Mouse (Mus musculus): ENCODE data around the gene Bean1. TPM values are rescaled to one million over a fixed set of nuclear protein-coding genes. Genes with fewer than 3 reads are reported as not detected.

The Bean1 gene
- polyA plus RNA-seq, 2 experiments, result 0.02 TPM; not detected in 1

DNA sequence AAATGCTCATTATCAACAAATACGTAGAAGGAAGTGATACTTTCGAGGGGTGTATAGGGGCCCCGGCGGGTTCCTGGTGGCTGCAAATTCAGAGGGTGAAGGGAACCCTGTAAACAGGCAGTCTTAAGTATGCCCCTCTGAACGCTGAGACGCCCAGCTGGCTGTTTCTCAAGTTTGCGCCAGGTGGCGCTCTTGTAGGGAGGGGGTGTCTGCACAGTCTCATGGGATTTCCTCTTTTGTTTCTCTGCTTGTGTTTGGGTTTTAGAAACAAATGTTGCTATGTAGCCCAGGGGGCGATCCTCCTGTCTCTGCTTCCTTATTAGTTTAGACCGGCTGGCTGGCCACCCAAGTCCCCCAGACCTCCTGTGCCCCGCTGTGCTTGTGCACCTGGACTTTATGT is 48.8 kb downstream of the Bean1 start:
- 11% methylated on average over 11 of the region's 11 CpGs for WGBS (ENCODE audit: insufficient replicate concordance)
- peak in 1 of 3 experiments; percentile 28 for DNase-seq (ENCODE audit: low read depth in 3 of 3, low spot score in 3 of 3)

DNA sequence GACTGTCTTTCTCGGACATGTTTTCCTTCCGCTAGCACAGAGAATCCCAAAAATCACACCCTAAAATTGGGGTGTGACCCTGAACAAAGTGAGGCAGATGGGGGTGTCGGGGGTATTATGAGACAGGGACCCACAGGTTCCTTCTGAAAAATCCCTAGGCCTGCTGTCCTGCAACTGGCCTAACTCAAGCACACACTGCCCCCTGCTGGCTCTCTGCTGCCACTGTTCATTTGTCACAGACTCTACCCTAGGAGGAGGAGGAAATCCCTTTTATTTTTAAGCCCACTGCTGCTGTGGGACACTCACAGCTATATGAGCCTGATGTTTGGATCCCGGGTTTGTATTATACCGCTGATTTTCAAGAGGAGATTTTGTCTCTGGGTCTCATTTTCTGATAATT is 49.6 kb downstream of the Bean1 start:
- Histone ChIP-seq H3K9ac (replicated peaks) (no peak overlapping the region), H3K27ac (no peak overlapping the region), H3K36me3 (replicated peaks; ENCODE audit: control insufficient read depth, insufficient read depth, low read depth) (no peaks in the 10 kb centered on the region), H3K27me3 (ENCODE audit: control insufficient read depth, insufficient read depth, low read length) (no peaks in the 10 kb centered on the region), H3K9me3 (ENCODE audit: control insufficient read depth, low read length) (no peaks in the 10 kb centered on the region), H3K4me2 (ENCODE audit: low read depth) (no peak overlapping the region), H3K4me3 (ENCODE audit: insufficient read depth in 1 of 2, low read depth in 2 of 2, low read length in 2 of 2) (no peak overlapping the region), H3K4me1 (replicated peaks; ENCODE audit: control insufficient read depth in 2 of 2, insufficient read depth in 2 of 2, low read length in 1 of 2) (no peaks in the 10 kb centered on the region)
- ATAC-seq (ENCODE audit: insufficient read depth) (no peak), DNase-seq (ENCODE audit: low read depth in 3 of 3, low spot score in 3 of 3) (peak in 1 of 3 experiments; percentile 36)
- no peak for TF ChIP-seq EP300 (IDR thresholded peaks at IDR 0.05; ENCODE audit: low read depth)
- peak; percentile 87 for TF ChIP-seq CTCF (IDR thresholded peaks at IDR 0.05; ENCODE audit: low read depth)
- 32% methylated on average over 5 of the region's 5 CpGs for WGBS (ENCODE audit: insufficient replicate concordance)

More for the DNA sequence above, 48.8 kb downstream of the Bean1 start:
- Histone ChIP-seq H3K27ac (no peak overlapping the region), H3K4me3 (ENCODE audit: insufficient read depth in 1 of 2, low read depth in 2 of 2, low read length in 2 of 2) (no peak overlapping the region), H3K4me1 (replicated peaks; ENCODE audit: control insufficient read depth in 2 of 2, insufficient read depth in 2 of 2, low read length in 1 of 2) (no peaks in the 10 kb centered on the region), H3K36me3 (replicated peaks; ENCODE audit: control insufficient read depth, insufficient read depth, low read depth) (no peaks in the 10 kb centered on the region), H3K4me2 (ENCODE audit: low read depth) (no peak overlapping the region), H3K27me3 (ENCODE audit: control insufficient read depth, insufficient read depth, low read length) (no peaks in the 10 kb centered on the region), H3K9ac (replicated peaks) (no peak overlapping the region), H3K9me3 (ENCODE audit: control insufficient read depth, low read length) (no peaks in the 10 kb centered on the region)
- TF ChIP-seq EP300 (IDR thresholded peaks at IDR 0.05; ENCODE audit: low read depth) (no peak), CTCF (IDR thresholded peaks at IDR 0.05; ENCODE audit: low read depth) (peak; percentile 76)
- 0 out of 2 replicates have a peak, but pooled peaks have one; percentile 14 for ATAC-seq (ENCODE audit: insufficient read depth)

- Histone ChIP-seq H3K27me3 (ENCODE audit: control insufficient read depth, insufficient read depth, low read length) (no peaks in the 10 kb centered on the region), H3K4me2 (ENCODE audit: low read depth) (no peak overlapping the region), H3K27ac (no peak overlapping the region), H3K36me3 (replicated peaks; ENCODE audit: control insufficient read depth, insufficient read depth, low read depth) (peaks cover 6% of the 10 kb centered on the region; the same call in 1 of the 2 replicates), H3K9me3 (ENCODE audit: control insufficient read depth, low read length) (no peaks in the 10 kb centered on the region), H3K4me1 (replicated peaks; ENCODE audit: control insufficient read depth in 2 of 2, insufficient read depth in 2 of 2, low read length in 1 of 2) (peaks cover 0 to 5% of the 10 kb centered on the region in 2 experiments; a peak in 2 of 4 replicates), H3K9ac (replicated peaks) (no peak overlapping the region), H3K4me3 (ENCODE audit: insufficient read depth in 1 of 2, low read depth in 2 of 2, low read length in 2 of 2) (no peak overlapping the region)
- 76% methylated on average over 5 of the region's 5 CpGs for WGBS (ENCODE audit: insufficient replicate concordance)
- no peak for DNase-seq (ENCODE audit: low read depth in 3 of 3, low spot score in 3 of 3)
- no peak for ATAC-seq (ENCODE audit: insufficient read depth)
- TF ChIP-seq EP300 (IDR thresholded peaks at IDR 0.05; ENCODE audit: low read depth), result no peak
- TF ChIP-seq CTCF (IDR thresholded peaks at IDR 0.05; ENCODE audit: low read depth), result no peak
Measured at GRCm38 (mm10) chr8:104227048-104227447, 56.8 kb downstream of the Bean1 start.

DNA sequence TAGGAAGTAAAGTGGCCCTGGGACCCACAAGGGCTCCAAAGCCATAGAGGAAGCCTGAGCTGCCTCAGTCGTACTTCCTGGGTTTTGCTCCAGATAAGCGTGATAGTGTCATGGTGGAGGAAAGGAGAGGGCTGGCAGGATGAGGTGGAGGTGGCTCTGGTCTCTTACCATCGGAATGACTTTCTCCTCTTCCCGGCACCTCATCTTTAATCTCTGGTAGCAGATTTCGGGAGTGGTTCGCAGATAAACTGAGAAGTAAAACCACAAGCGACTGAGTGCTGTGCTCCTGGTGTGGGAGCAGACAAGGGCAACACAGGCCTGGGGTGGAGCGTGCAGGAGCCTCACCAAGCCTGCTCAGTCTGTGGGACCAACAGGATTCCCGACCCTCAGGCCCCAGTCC is 60.1 kb downstream of the Bean1 start:
- peaks cover 6% of the 10 kb centered on the region; the same call in 1 of the 2 replicates for H3K36me3 ChIP-seq (replicated peaks; ENCODE audit: control insufficient read depth, insufficient read depth, low read depth)
- no peaks in the 10 kb centered on the region for H3K27me3 ChIP-seq (ENCODE audit: control insufficient read depth, insufficient read depth, low read length)
- no peak overlapping the region for H3K27ac ChIP-seq
- peak; percentile 51; the same call in 1 of the 2 replicates for TF ChIP-seq EP300 (IDR thresholded peaks at IDR 0.05; ENCODE audit: low read depth)
- no peak for TF ChIP-seq CTCF (IDR thresholded peaks at IDR 0.05; ENCODE audit: low read depth)
- H3K9ac ChIP-seq (replicated peaks), result no peak overlapping the region
- no peaks in the 10 kb centered on the region for H3K9me3 ChIP-seq (ENCODE audit: control insufficient read depth, low read length)
- peak; percentile 72 for ATAC-seq (ENCODE audit: insufficient read depth)
- no peak for DNase-seq (ENCODE audit: low read depth in 3 of 3, low spot score in 3 of 3)
- no peak overlapping the region for H3K4me3 ChIP-seq (ENCODE audit: insufficient read depth in 1 of 2, low read depth in 2 of 2, low read length in 2 of 2)
- no peak overlapping the region for H3K4me2 ChIP-seq (ENCODE audit: low read depth)
- peaks cover 0 to 5% of the 10 kb centered on the region in 2 experiments; a peak in 2 of 4 replicates for H3K4me1 ChIP-seq (replicated peaks; ENCODE audit: control insufficient read depth in 2 of 2, insufficient read depth in 2 of 2, low read length in 1 of 2)
- WGBS (ENCODE audit: insufficient replicate concordance), result 13% methylated on average over 9 of the region's 9 CpGs

DNA sequence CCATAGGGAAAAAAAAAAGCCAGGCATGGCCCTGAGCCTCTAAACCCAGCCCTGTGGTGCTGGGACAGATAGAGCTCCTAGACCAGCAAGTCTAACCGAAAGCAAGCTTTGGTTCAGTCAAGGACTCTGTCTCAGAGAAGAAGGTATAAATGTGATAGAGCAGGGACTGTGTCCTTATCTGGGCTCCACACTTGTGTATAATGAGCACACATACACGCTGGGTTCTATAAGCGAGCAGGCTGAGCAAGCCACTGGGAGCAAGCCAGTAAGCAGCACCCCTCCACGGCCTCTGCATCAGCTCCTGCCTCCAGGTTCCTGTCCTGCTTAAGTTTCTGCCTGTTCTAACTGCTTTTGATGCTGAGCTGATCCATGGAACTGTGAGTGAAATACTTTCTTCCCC is 61.8 kb downstream of the Bean1 start:
- no peak overlapping the region for H3K27ac ChIP-seq
- H3K4me1 ChIP-seq (replicated peaks; ENCODE audit: control insufficient read depth in 2 of 2, insufficient read depth in 2 of 2, low read length in 1 of 2), result peaks cover 0 to 5% of the 10 kb centered on the region in 2 experiments; a peak in 2 of 4 replicates
- H3K9me3 ChIP-seq (ENCODE audit: control insufficient read depth, low read length), result no peaks in the 10 kb centered on the region
- H3K9ac ChIP-seq (replicated peaks), result no peak overlapping the region
- H3K4me2 ChIP-seq (ENCODE audit: low read depth), result no peak overlapping the region
- 39% methylated on average over 4 of the region's 4 CpGs for WGBS (ENCODE audit: insufficient replicate concordance)
- DNase-seq (ENCODE audit: low read depth in 3 of 3, low spot score in 3 of 3), result no peak
- ATAC-seq (ENCODE audit: insufficient read depth), result peak; percentile 22; the same call in 1 of the 2 replicates
- H3K4me3 ChIP-seq (ENCODE audit: insufficient read depth in 1 of 2, low read depth in 2 of 2, low read length in 2 of 2), result no peak overlapping the region
- peaks cover 6% of the 10 kb centered on the region; the same call in 1 of the 2 replicates for H3K36me3 ChIP-seq (replicated peaks; ENCODE audit: control insufficient read depth, insufficient read depth, low read depth)
- H3K27me3 ChIP-seq (ENCODE audit: control insufficient read depth, insufficient read depth, low read length), result no peaks in the 10 kb centered on the region
- TF ChIP-seq EP300 (IDR thresholded peaks at IDR 0.05; ENCODE audit: low read depth), result no peak
- TF ChIP-seq CTCF (IDR thresholded peaks at IDR 0.05; ENCODE audit: low read depth), result no peak

Measured in liver, embryonic 14.5 days (tissue).